Comparison of ENCODE assay signal across 7 mouse cellular contexts in the genomic region with DNA sequence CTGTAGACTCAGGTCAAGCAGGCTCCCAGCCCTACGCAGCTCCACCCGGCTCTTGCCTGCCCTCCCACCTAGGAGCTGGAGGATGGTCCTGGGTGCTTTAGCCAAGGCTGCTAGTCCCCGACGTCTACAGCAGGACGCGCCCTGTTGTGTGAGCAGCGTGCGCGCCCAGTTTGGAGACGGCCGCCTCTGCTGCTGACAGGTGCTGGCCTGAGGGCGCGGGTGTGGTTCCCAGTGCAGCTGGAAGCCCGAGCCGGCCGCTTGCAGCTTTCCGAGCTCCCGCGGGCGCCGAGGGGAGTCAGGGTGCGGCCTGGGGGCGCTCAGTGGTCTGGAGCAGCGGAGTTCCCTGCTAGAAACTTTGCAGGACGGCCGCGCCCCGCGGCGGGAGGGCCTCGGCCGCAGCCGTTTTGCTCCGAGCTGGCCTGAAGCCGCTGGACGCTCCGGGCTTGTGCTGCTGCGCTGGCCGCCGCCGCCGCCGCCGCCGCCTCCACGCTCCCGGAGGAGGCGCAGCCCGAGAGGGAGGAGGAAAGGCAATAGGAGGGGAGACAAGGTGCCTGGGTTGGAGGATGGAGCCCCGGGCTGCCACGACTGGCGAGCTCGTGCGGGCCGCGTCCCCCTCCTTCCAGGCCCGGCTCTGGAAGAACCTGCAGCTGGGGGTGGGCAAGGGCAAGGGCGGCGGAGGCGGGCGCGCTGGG. TPM values are rescaled to one million over a fixed set of nuclear protein-coding genes. Genes with fewer than 3 reads are reported as not detected.
DNase-seq lines count a peak whose midpoint lies in the region; ATAC-seq and TF ChIP-seq lines count a peak whose summit lies in the region.

Gene Mctp1 (plus strand): TSS at position 564 of the 692 bp plus-strand sequence.

- no peaks in the 10 kb centered on the region for H3K9me3 ChIP-seq in intestine, embryonic 15.5 days
- no peaks in the 10 kb centered on the region for H3K9me3 ChIP-seq in limb, embryonic 10.5 days (replicated peaks)
- H3K9me3 ChIP-seq in midbrain, embryonic 10.5 days (replicated peaks): no peaks in the 10 kb centered on the region

- WGBS in intestine, embryonic 15.5 days: under 1% methylated on average over 58 of the region's 62 CpGs
- WGBS in limb, embryonic 10.5 days: under 1% methylated on average over 60 of the region's 62 CpGs
- WGBS in midbrain, embryonic 10.5 days: under 1% methylated on average over 62 of the region's 62 CpGs
- under 1% methylated on average over 57 of the region's 62 CpGs for WGBS in small intestine, adult 2 months

- peaks cover 11% of the 10 kb centered on the region for H3K4me1 ChIP-seq in intestine, embryonic 15.5 days (replicated peaks)
- peaks cover 17% of the 10 kb centered on the region for H3K4me1 ChIP-seq in limb, embryonic 10.5 days
- H3K4me1 ChIP-seq in midbrain, embryonic 10.5 days: peaks cover 18% of the 10 kb centered on the region
- peaks cover 8% of the 10 kb centered on the region for H3K4me1 ChIP-seq in small intestine, adult 2 months (ENCODE audit: control insufficient read depth, insufficient read depth, insufficient read length, low read length)

- peak within 1 kb of the TSS; percentile 48 for H3K9ac ChIP-seq in intestine, embryonic 15.5 days

- H3K27ac ChIP-seq in intestine, embryonic 15.5 days: peak within 1 kb of the TSS; percentile 48
- 0 out of 2 replicates have a peak within 1 kb of the TSS, but pooled peaks have one; percentile 10 for H3K27ac ChIP-seq in limb, embryonic 10.5 days
- peak within 1 kb of the TSS; percentile 82 for H3K27ac ChIP-seq in midbrain, embryonic 10.5 days (replicated peaks)
- no peak within 1 kb of the TSS for H3K27ac ChIP-seq in small intestine, adult 2 months (ENCODE audit: insufficient read depth, low read depth, low read length)

- peak within 1 kb of the TSS; percentile 63 for H3K4me3 ChIP-seq in intestine, embryonic 15.5 days (replicated peaks)
- peak within 1 kb of the TSS; percentile 65 for H3K4me3 ChIP-seq in limb, embryonic 10.5 days
- peak within 1 kb of the TSS; percentile 77 for H3K4me3 ChIP-seq in midbrain, embryonic 10.5 days
- peak within 1 kb of the TSS; percentile 66 for H3K4me3 ChIP-seq in small intestine, adult 2 months (ENCODE audit: low read depth, low read length)

- H3K36me3 ChIP-seq in intestine, embryonic 15.5 days: no peaks in the 10 kb centered on the region
- H3K36me3 ChIP-seq in limb, embryonic 10.5 days: no peaks in the 10 kb centered on the region
- H3K36me3 ChIP-seq in midbrain, embryonic 10.5 days: no peaks in the 10 kb centered on the region
- no peaks in the 10 kb centered on the region for H3K36me3 ChIP-seq in small intestine, adult 2 months (ENCODE audit: control insufficient read depth, insufficient read depth, low read length)

- ATAC-seq in intestine, embryonic 15.5 days: peak; percentile 97

- peak; percentile 72 for DNase-seq in adrenal gland, postnatal 25 days
- DNase-seq in embryo, embryonic 11 days: peak; percentile 80
- DNase-seq in gastrocnemius, postnatal 4 days (ENCODE audit: low spot score in 2 of 2): peak; percentile 37 to 59
- DNase-seq in limb, embryonic 10.5 days (ENCODE audit: low spot score): peak; percentile 80
- DNase-seq in midbrain, embryonic 10.5 days (ENCODE audit: low spot score): peak; percentile 81

- TF ChIP-seq POLR2A in small intestine, adult 2 months (IDR thresholded peaks at IDR 0.05; ENCODE audit: low read depth, low read length): no peak

- H3K4me2 ChIP-seq in intestine, embryonic 15.5 days (replicated peaks): peak within 1 kb of the TSS; percentile 99

- H3K27me3 ChIP-seq in intestine, embryonic 15.5 days (replicated peaks): peaks cover 6% of the 10 kb centered on the region
- peaks cover 46% of the 10 kb centered on the region for H3K27me3 ChIP-seq in limb, embryonic 10.5 days (ENCODE audit: low read depth, poor library complexity, severe bottlenecking)
- peaks cover 63% of the 10 kb centered on the region for H3K27me3 ChIP-seq in midbrain, embryonic 10.5 days (ENCODE audit: low read depth, poor library complexity, severe bottlenecking)
- peaks cover 15% of the 10 kb centered on the region for H3K27me3 ChIP-seq in small intestine, adult 2 months (ENCODE audit: control insufficient read depth, insufficient read depth, low read length)

- no peak for TF ChIP-seq CTCF in small intestine, adult 2 months (IDR thresholded peaks at IDR 0.05; ENCODE audit: extremely low read depth, insufficient read length, insufficient replicate concordance, low read depth, low read length)

RNA-seq across cellular contexts. Expression of gene Mctp1, which starts in this region (rescaled TPM):
- 0.90 and 1.6 TPM in 2 replicates for total RNA-seq in adrenal gland, postnatal 25 days (2021)
- 1 to 10 TPM; 2.6 to 2.8 TPM for total RNA-seq in gastrocnemius, postnatal 4 days (2021)
- polyA plus RNA-seq in intestine, embryonic 15.5 days (2015; fragmentation: Nextera tagmentation; extraction: Ambion mirVana): 0.44 and 0.62 TPM in 2 replicates
- polyA plus RNA-seq in limb, embryonic 10.5 days (2016; fragmentation: Nextera tagmentation; extraction: Ambion mirVana): 0.10 and 0.15 TPM in 2 replicates
- polyA plus RNA-seq in midbrain, embryonic 10.5 days (2016; fragmentation: Nextera tagmentation; extraction: Ambion mirVana): 4.7 TPM in 2 replicates
- 0.04 and 0.14 TPM in 2 replicates for polyA plus RNA-seq in small intestine, adult 2 months (2012; rRNA removed)

Comparison
In these comparisons a context has a peak if more than half of its experiments do, and no peak if none do; other contexts are left out.
1. Peak in ATAC-seq, H3K4me3 ChIP-seq, H3K27ac ChIP-seq, H3K9ac ChIP-seq and H3K4me2 ChIP-seq in intestine, embryonic 15.5 days; RNA of the gene not detected or under 1 TPM.
2. Peak in DNase-seq, H3K4me3 ChIP-seq and H3K27ac ChIP-seq in limb, embryonic 10.5 days; RNA of the gene not detected or under 1 TPM.